Mouse (Mus musculus) embryonic facial prominence, embryonic 11.5 days (tissue): ENCODE results near the gene Zdbf2. TPM values are rescaled to one million over a fixed set of nuclear protein-coding genes. Genes with fewer than 3 reads are reported as not detected.

Source experiments
- ATAC-seq: fragments of 200-750 bp; cut with Nextera tagmentation; replicated peaks from 2 replicates; pipeline ENCODE4 v1.8.0; 2017; ENCODE audit warnings: low read depth; ENCODE audit not compliant: insufficient number of reproducible peaks, low FRiP score, low TSS enrichment
- DNase-seq: peaks from one replicate; pipeline ENCODE4 v3.0.0-alpha.2; 2015; ENCODE audit warnings: low spot score
- H3K27ac ChIP-seq: fragments of 300-500 bp; sonication (generic); replicated peaks from 2 replicates; pipeline ENCODE4 v1.5.1; 2014; ENCODE audit warnings: mild to moderate bottlenecking, low read depth, low read length, control low read depth
- H3K27me3 ChIP-seq: fragments of 300-500 bp; sonication (generic); 2 replicates; pipeline ENCODE4 v1.6.1; 2014; ENCODE audit warnings: mild to moderate bottlenecking, low read length, moderate library complexity, mixed read lengths; ENCODE audit not compliant: control insufficient read depth, insufficient read depth
- H3K36me3 ChIP-seq: fragments of 300-500 bp; sonication (generic); replicated peaks from 2 replicates; pipeline ENCODE4 v1.6.1; 2014; ENCODE audit warnings: low read depth, mild to moderate bottlenecking, low read length, moderate library complexity, mixed read lengths; ENCODE audit not compliant: control insufficient read depth, insufficient read depth
- H3K4me1 ChIP-seq: fragments of 300-500 bp; sonication (generic); 2 replicates; pipeline ENCODE4 v1.6.1; 2014; ENCODE audit warnings: low read length, mixed read lengths; ENCODE audit not compliant: control insufficient read depth, insufficient read depth
- H3K4me2 ChIP-seq: fragments of 300-500 bp; sonication (generic); 2 replicates; pipeline ENCODE4 v1.6.1; 2014; ENCODE audit warnings: low read depth, mild to moderate bottlenecking, control low read depth, low read length, moderate library complexity
- H3K4me3 ChIP-seq: fragments of 300-500 bp; sonication (generic); 2 replicates; pipeline ENCODE4 v1.5.1; 2014; ENCODE audit warnings: low read depth, low read length, control low read depth
- H3K9ac ChIP-seq: fragments of 300-500 bp; sonication (generic); replicated peaks from 2 replicates; pipeline ENCODE4 v1.6.1; 2014; ENCODE audit warnings: mild to moderate bottlenecking, control low read depth, low read length
- H3K9me3 ChIP-seq: fragments of 300-500 bp; sonication (generic); replicated peaks from 2 replicates; pipeline ENCODE4 v1.6.1; 2016; ENCODE audit warnings: mild to moderate bottlenecking, low read length, inconsistent platforms, mixed read lengths; ENCODE audit not compliant: control insufficient read depth
- WGBS: fragments of 180-500 bp; shearing (Covaris S2); extraction: QIAGEN DNeasy Blood & Tissue Kit; methylation state at CpG from one replicate; pipeline ENCODE4 v1.1.7; 2014; 5-methylcytosine and 5-hydroxymethylcytosine counted together
- polyA plus RNA-seq: library from polyadenylated mRNA; unstranded; fragments of >200 nt; fragmentation: Nextera tagmentation; extraction: Ambion mirVana; gene quantifications from 2 replicates; pipeline ENCODE4 v1.2.1, GENCODE M21; 2014

Gene Zdbf2
- polyA plus RNA-seq, 1 experiment from 2014 or later: 12.4 TPM

GRCm38 (mm10) chr1:63246862-63247521, 26.1 kb upstream of the Zdbf2 start:
- H3K27me3 ChIP-seq: peaks cover 9% of the 10 kb centered on the region
- no peaks in the 10 kb centered on the region for H3K36me3 ChIP-seq
- no peak overlapping the region for H3K27ac ChIP-seq
- ATAC-seq: peak; percentile 92
- DNase-seq: peak; percentile 85
- no peaks in the 10 kb centered on the region for H3K9me3 ChIP-seq
- H3K9ac ChIP-seq: no peak overlapping the region
- H3K4me2 ChIP-seq: peak overlapping the region; percentile 32
- WGBS: 2% methylated on average over 16 of the region's 16 CpGs
- H3K4me3 ChIP-seq: peak overlapping the region; percentile 14; the same call in 1 of the 2 replicates
- no peaks in the 10 kb centered on the region for H3K4me1 ChIP-seq

GRCm38 (mm10) chr1:63247831-63248359, 25.2 kb upstream of the Zdbf2 start:
- H3K27me3 ChIP-seq: peaks cover 9% of the 10 kb centered on the region
- DNase-seq (no peak), ATAC-seq (no peak)

GRCm38 (mm10) chr1:63248360-63248851, 24.7 kb upstream of the Zdbf2 start:
- H3K27ac ChIP-seq: no peak overlapping the region
- 1% methylated on average over 44 of the region's 44 CpGs for WGBS
- peaks cover 9% of the 10 kb centered on the region for H3K27me3 ChIP-seq

More at GRCm38 (mm10) chr1:63247831-63248359, 25.2 kb upstream of the Zdbf2 start:
- Histone ChIP-seq H3K4me3 (peak overlapping the region; percentile 27), H3K9me3 (no peaks in the 10 kb centered on the region), H3K4me2 (peak overlapping the region; percentile 45), H3K9ac (peak overlapping the region; percentile 56), H3K4me1 (no peaks in the 10 kb centered on the region), H3K36me3 (no peaks in the 10 kb centered on the region), H3K27ac (0 out of 2 replicates have a peak overlapping the region, but pooled peaks have one; percentile 3)
- WGBS: 1% methylated on average over 18 of the region's 18 CpGs

GRCm38 (mm10) chr1:63249261-63249660, 23.8 kb upstream of the Zdbf2 start:
- no peak overlapping the region for H3K4me2 ChIP-seq
- no peaks in the 10 kb centered on the region for H3K36me3 ChIP-seq
- ATAC-seq (no peak), DNase-seq (no peak)
- H3K4me3 ChIP-seq: no peak overlapping the region
- WGBS: 44% methylated on average over 4 of the region's 4 CpGs
- no peaks in the 10 kb centered on the region for H3K4me1 ChIP-seq
- H3K27ac ChIP-seq: no peak overlapping the region
- no peaks in the 10 kb centered on the region for H3K9me3 ChIP-seq
- H3K27me3 ChIP-seq: peaks cover 12% of the 10 kb centered on the region
- no peak overlapping the region for H3K9ac ChIP-seq

More at GRCm38 (mm10) chr1:63248360-63248851, 24.7 kb upstream of the Zdbf2 start:
- no peak for ATAC-seq
- H3K4me3 ChIP-seq: peak overlapping the region; percentile 27
- H3K4me1 ChIP-seq: no peaks in the 10 kb centered on the region
- H3K36me3 ChIP-seq: no peaks in the 10 kb centered on the region
- H3K4me2 ChIP-seq: peak overlapping the region; percentile 45
- peak overlapping the region; percentile 56 for H3K9ac ChIP-seq
- H3K9me3 ChIP-seq: no peaks in the 10 kb centered on the region
- DNase-seq: peak; percentile 57

GRCm38 (mm10) chr1:63252351-63253209, 20.5 kb upstream of the Zdbf2 start:
- Histone ChIP-seq H3K27me3 (peaks cover 29% of the 10 kb centered on the region), H3K4me1 (no peaks in the 10 kb centered on the region), H3K27ac (no peak overlapping the region), H3K4me3 (no peak overlapping the region), H3K9ac (no peak overlapping the region), H3K4me2 (no peak overlapping the region), H3K9me3 (no peaks in the 10 kb centered on the region), H3K36me3 (no peaks in the 10 kb centered on the region)
- DNase-seq (peak; percentile 50), ATAC-seq (peak; percentile 61)
- WGBS: 31% methylated on average over 24 of the region's 24 CpGs

GRCm38 (mm10) chr1:63253291-63253690, 19.8 kb upstream of the Zdbf2 start:
- Histone ChIP-seq H3K36me3 (no peaks in the 10 kb centered on the region), H3K4me1 (no peaks in the 10 kb centered on the region), H3K27me3 (peaks cover 29% of the 10 kb centered on the region), H3K9me3 (no peaks in the 10 kb centered on the region), H3K4me3 (no peak overlapping the region), H3K4me2 (no peak overlapping the region), H3K27ac (no peak overlapping the region), H3K9ac (no peak overlapping the region; the same call in 1 of the 2 replicates)
- DNase-seq: peak; percentile 7
- WGBS: 26% methylated on average over 5 of the region's 5 CpGs
- no peak for ATAC-seq

GRCm38 (mm10) chr1:63255101-63255500, 18.0 kb upstream of the Zdbf2 start:
- no peaks in the 10 kb centered on the region for H3K36me3 ChIP-seq
- peaks cover 29% of the 10 kb centered on the region for H3K27me3 ChIP-seq
- no peaks in the 10 kb centered on the region for H3K9me3 ChIP-seq
- no peak overlapping the region for H3K4me2 ChIP-seq
- no peak for ATAC-seq
- no peaks in the 10 kb centered on the region for H3K4me1 ChIP-seq
- H3K9ac ChIP-seq: no peak overlapping the region
- no peak overlapping the region for H3K27ac ChIP-seq
- WGBS: 18% methylated on average over 4 of the region's 4 CpGs
- no peak overlapping the region for H3K4me3 ChIP-seq
- DNase-seq: peak; percentile 1
